Mouse (Mus musculus) limb, embryonic 13.5 days (tissue): ENCODE results near the gene Tmem207. TPM values are rescaled to one million over a fixed set of nuclear protein-coding genes. Genes with fewer than 3 reads are reported as not detected.
"Not testable (repeated sequence)": the region's sequence is repeated elsewhere in the genome, so short reads cannot be mapped to it uniquely, and the experiment has no call there.

Experiments
- ATAC-seq: fragments of 200-750 bp; cut with Nextera tagmentation; 2 replicates; pipeline ENCODE4 v1.8.0; 2017; ENCODE audit warnings: low read depth, moderate number of reproducible peaks, moderate TSS enrichment; ENCODE audit not compliant: low FRiP score
- H3K27ac ChIP-seq: fragments of 300-500 bp; sonication (generic); 2 replicates; pipeline ENCODE4 v1.5.1; 2015; ENCODE audit warnings: inconsistent platforms, mild to moderate bottlenecking, moderate library complexity
- H3K27me3 ChIP-seq: fragments of 300-500 bp; sonication (generic); 2 replicates; pipeline ENCODE4 v1.6.1; 2015; ENCODE audit warnings: mild to moderate bottlenecking, inconsistent platforms
- H3K36me3 ChIP-seq: fragments of 300-500 bp; sonication (generic); 2 replicates; pipeline ENCODE4 v1.6.1; 2015; ENCODE audit warnings: inconsistent platforms, mild to moderate bottlenecking, moderate library complexity
- H3K4me1 ChIP-seq: fragments of 300-500 bp; sonication (generic); 2 replicates; pipeline ENCODE4 v1.6.1; 2015; ENCODE audit warnings: inconsistent platforms
- H3K4me2 ChIP-seq: fragments of 300-500 bp; sonication (generic); replicated peaks from 2 replicates; pipeline ENCODE4 v1.6.1; 2015; ENCODE audit warnings: inconsistent platforms, mild to moderate bottlenecking, moderate library complexity
- H3K4me3 ChIP-seq: fragments of 300-500 bp; sonication (generic); 2 replicates; pipeline ENCODE4 v1.5.1; 2015; ENCODE audit warnings: moderate library complexity, mild to moderate bottlenecking, inconsistent platforms
- H3K9ac ChIP-seq: fragments of 300-500 bp; sonication (generic); 2 replicates; pipeline ENCODE4 v1.6.1; 2015; ENCODE audit warnings: mild to moderate bottlenecking, inconsistent platforms
- H3K9me3 ChIP-seq: fragments of 300-500 bp; sonication (generic); 2 replicates; pipeline ENCODE4 v1.6.1; 2016; ENCODE audit warnings: inconsistent platforms
- WGBS: fragments of 180-500 bp; shearing (Covaris S2); methylation state at CpG from one replicate; pipeline ENCODE4 v1.1.7; 2015; 5-methylcytosine and 5-hydroxymethylcytosine counted together
- polyA plus RNA-seq: library from polyadenylated mRNA; unstranded; fragments of >200 nt; fragmentation: Nextera tagmentation; extraction: Ambion mirVana; gene quantifications from 2 replicates; pipeline ENCODE4 v1.2.1, GENCODE M21; 2015

Gene Tmem207
- polyA plus RNA-seq, 1 experiment from 2014 or later: not detected

DNA sequence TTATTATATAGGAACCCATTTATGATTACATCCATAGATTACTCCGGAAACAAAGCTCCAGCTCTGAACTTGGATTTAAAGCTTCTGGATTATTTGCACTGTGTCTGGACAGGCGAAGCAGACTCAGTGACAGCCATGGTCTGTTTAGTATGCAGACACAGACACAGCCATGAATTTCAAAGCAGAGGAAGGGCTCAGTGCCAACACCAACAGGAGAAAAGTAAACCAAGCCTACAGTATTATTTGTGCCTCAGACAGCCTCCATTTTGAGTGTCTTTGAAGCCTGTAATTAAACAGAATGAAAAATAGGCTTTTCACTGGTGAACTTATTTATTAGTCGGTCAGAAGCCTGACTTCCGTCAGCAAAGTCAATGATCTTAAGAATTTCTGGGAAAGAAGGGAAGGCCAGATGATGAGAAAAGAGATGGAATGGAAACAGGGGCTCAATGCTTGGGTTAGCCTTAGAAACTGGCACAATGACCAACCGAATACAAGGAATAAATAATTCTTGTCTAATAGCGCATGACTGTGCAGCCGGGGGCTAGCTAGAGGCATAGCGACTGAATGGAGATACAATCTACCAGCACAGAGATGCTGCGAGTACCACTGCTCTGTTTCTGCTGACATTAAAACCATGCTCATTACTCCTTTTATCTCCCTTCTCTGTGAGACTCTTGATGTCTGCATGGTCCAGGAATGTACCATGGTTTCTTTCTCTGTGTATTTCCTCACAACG, 1.5 kb upstream of the Tmem207 start:
- no peaks in the 10 kb centered on the region for H3K4me1 ChIP-seq
- no peak for ATAC-seq
- no peak overlapping the region for H3K9ac ChIP-seq
- WGBS: 67% methylated on average over 10 of the region's 10 CpGs
- H3K4me2 ChIP-seq: no peak overlapping the region
- no peak overlapping the region for H3K27ac ChIP-seq
- no peak overlapping the region for H3K4me3 ChIP-seq
- no peaks in the 10 kb centered on the region for H3K27me3 ChIP-seq
- no peaks in the 10 kb centered on the region for H3K9me3 ChIP-seq
- no peaks in the 10 kb centered on the region for H3K36me3 ChIP-seq

DNA sequence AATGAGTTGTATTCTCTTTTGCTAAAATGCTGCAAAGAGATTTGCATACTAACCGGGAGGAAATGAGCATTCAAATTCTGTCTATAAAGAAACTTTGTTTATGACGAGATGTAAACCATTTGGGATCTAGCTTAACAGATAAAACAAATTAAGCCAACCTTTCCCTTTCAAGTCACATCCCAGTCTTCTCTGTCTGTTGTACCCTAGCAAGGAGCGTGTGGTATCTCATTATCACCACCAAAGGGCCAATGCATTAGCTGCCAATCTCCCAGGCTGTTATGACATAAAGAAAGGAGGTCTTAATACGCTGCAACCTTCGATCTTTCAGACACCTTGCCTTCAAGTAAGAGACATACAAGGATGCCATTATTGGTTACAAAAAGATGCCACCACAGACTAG, 737 bp downstream of the Tmem207 start:
- ATAC-seq: no peak

DNA sequence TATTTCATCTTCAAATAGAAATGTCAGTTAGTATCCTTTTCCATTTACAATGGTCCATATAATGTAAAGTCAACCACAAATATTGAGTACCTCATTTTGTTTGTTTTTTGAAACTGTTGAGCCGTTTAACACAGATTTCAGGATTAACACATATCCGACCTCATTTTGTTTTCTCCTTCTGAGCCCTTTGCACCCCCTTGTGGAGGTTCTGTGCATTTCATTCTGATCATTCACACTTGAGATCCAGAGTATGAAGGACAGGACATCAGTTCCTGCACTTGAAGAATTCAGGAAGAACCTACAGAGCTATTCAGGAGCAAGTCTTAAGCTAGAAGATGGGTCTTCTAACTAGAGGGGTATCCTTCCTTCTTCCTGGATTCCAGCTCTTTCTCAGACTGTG, 7.0 kb downstream of the Tmem207 start:
- no peak overlapping the region for H3K9ac ChIP-seq
- H3K27ac ChIP-seq: no peak overlapping the region
- no peaks in the 10 kb centered on the region for H3K36me3 ChIP-seq
- WGBS: 56% methylated on average over 2 of the region's 2 CpGs
- H3K4me1 ChIP-seq: no peaks in the 10 kb centered on the region
- no peaks in the 10 kb centered on the region for H3K9me3 ChIP-seq
- H3K4me2 ChIP-seq: no peak overlapping the region
- ATAC-seq: no peak
- H3K4me3 ChIP-seq: no peak overlapping the region
- no peaks in the 10 kb centered on the region for H3K27me3 ChIP-seq

More for the DNA sequence above, 737 bp downstream of the Tmem207 start:
- no peak overlapping the region for H3K9ac ChIP-seq
- H3K4me2 ChIP-seq: no peak overlapping the region
- no peak overlapping the region for H3K4me3 ChIP-seq
- no peaks in the 10 kb centered on the region for H3K9me3 ChIP-seq
- H3K4me1 ChIP-seq: no peaks in the 10 kb centered on the region
- WGBS: 80% methylated on average over 5 of the region's 5 CpGs
- H3K27me3 ChIP-seq: no peaks in the 10 kb centered on the region
- no peak overlapping the region for H3K27ac ChIP-seq
- H3K36me3 ChIP-seq: no peaks in the 10 kb centered on the region

DNA sequence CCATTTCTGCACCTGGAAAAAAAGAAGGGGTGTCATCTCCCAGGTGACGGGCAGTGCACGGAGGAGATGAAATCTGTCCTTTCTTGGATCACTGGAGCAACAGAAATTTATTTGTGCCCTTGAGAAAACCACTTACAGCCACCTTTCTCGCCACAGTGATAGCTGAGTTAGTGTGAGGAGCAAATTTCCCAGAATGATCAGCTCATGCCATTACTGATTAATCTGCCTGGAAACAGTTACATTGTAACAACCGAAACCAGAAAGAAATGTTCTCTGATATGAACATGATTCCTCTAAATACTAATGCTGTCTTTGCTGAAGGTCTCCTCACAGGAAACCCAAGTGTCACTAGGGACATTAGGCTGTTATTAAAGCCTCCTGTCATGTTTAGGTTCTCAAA, 21.6 kb downstream of the Tmem207 start:
- Histone ChIP-seq H3K9me3 (no peaks in the 10 kb centered on the region), H3K4me3 (no peak overlapping the region), H3K4me2 (no peak overlapping the region), H3K36me3 (no peaks in the 10 kb centered on the region), H3K9ac (no peak overlapping the region), H3K4me1 (no peaks in the 10 kb centered on the region), H3K27me3 (no peaks in the 10 kb centered on the region), H3K27ac (no peak overlapping the region)
- WGBS: 77% methylated on average over 4 of the region's 4 CpGs
- no peak for ATAC-seq

DNA sequence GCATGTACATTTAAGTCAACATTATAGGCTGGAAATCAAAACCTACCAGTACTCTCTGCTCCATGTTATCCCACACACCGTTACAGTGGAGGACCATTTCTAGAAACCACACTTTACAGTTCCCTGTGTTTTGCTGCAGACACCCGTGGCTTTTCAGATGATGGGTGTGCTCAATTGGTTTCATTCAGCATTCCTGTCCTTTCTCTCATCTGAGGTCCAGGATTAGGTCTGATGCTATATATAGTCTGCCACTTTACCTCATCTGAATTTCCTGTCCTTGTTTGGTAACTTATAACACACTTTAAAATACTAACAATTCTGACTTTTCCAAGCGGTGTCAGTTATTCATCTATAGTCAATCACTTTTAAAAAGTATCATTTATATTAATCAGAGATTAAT, 25.8 kb downstream of the Tmem207 start:
- no peak overlapping the region for H3K27ac ChIP-seq
- H3K27me3 ChIP-seq: no peaks in the 10 kb centered on the region
- 74% methylated on average over 3 of the region's 3 CpGs for WGBS
- no peaks in the 10 kb centered on the region for H3K9me3 ChIP-seq
- ATAC-seq: no peak
- H3K4me2 ChIP-seq: no peak overlapping the region
- no peaks in the 10 kb centered on the region for H3K36me3 ChIP-seq
- H3K9ac ChIP-seq: no peak overlapping the region
- no peaks in the 10 kb centered on the region for H3K4me1 ChIP-seq
- H3K4me3 ChIP-seq: no peak overlapping the region

DNA sequence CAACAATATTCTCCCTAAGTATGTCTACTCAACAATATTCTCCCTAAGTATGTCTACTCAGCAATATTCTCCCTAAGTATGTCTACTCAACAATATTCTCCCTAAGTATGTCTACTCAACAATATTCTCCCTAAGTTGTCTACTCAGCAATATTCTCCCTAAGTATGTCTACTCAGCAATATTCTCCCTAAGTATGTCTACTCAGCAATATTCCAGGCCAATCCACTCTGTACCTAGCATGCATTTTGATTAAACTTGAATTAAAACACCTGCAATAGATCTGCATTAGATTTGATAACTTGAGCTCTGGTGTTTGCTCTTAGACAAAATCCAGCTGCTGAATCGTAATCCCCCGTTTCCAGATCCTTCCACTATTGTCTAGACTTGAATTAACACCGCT, 26.9 kb downstream of the Tmem207 start:
- H3K36me3 ChIP-seq, ATAC-seq, H3K9me3 ChIP-seq, H3K9ac ChIP-seq, H3K4me3 ChIP-seq, H3K27ac ChIP-seq, H3K4me1 ChIP-seq, H3K27me3 ChIP-seq, H3K4me2 ChIP-seq: not testable (repeated sequence)
- WGBS: 88% methylated on average over 3 of the region's 3 CpGs

DNA sequence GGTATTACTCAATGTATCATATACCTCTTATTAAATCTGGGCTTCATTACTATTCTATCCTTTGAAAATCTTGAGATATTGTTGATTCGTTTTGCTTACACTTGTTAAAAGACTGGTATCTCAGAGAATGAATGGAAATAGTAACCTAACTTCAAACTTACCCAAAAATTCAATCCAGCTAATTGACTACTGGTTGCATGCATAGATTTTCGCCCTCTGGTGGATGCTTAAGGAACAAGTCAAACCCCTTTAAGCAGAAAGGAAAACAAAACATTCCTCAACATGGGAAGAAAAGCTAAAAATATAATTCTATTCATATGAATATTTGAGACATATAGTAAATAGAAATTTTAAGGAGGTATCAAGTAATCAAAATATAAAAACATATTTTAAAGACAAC, 30.8 kb downstream of the Tmem207 start:
- no peak for ATAC-seq
- H3K4me3 ChIP-seq: no peak overlapping the region
- no peaks in the 10 kb centered on the region for H3K27me3 ChIP-seq
- no peak overlapping the region for H3K9ac ChIP-seq
- no peak overlapping the region for H3K4me2 ChIP-seq
- WGBS: 11% methylated on average over 2 of the region's 2 CpGs
- H3K9me3 ChIP-seq: no peaks in the 10 kb centered on the region
- no peaks in the 10 kb centered on the region for H3K36me3 ChIP-seq
- H3K4me1 ChIP-seq: no peaks in the 10 kb centered on the region
- H3K27ac ChIP-seq: no peak overlapping the region

DNA sequence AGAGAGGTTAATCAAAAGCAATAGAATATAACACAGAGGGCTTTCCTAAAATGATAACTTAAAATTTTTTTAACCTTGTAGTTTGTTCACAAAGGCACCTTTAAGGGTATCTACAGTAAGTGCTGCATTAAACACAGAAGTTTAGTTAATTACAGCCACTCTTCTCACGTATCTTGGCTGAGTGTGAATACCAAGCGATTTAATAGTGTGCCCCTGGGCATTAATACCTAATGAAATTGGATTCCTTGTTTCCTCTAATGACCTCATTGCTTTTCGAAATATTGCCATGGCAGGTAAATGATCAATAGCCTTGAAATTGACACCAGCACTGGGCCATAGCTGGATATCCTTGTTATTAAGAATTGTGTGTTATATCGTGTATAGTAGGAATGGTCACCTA, 55.3 kb downstream of the Tmem207 start:
- Histone ChIP-seq H3K4me3 (no peak overlapping the region), H3K9me3 (no peaks in the 10 kb centered on the region), H3K27me3 (no peaks in the 10 kb centered on the region), H3K27ac (no peak overlapping the region), H3K4me2 (no peak overlapping the region), H3K9ac (no peak overlapping the region), H3K36me3 (no peaks in the 10 kb centered on the region), H3K4me1 (peaks cover 3% of the 10 kb centered on the region; the same call in 1 of the 2 replicates)
- WGBS: 26% methylated on average over 4 of the region's 4 CpGs
- no peak; the same call in 1 of the 2 replicates for ATAC-seq

DNA sequence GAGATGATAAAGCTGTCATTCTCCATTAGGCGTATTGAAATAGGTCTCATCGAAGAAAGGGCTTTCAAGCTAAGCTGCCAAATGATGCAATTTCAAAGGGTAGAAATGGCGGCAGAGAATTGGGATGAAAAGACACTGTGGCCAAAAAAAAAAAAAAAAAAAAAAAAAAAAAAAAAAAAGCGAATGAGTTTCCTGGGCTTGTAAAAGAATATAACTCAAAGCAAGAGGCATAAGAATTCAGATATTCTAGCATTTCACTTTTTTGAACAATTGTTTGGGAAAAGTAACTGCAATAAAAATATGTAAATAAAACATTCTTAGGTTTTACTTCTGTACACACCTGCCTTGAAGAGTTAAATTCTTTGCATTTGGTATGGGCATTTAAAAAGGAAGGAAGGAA, 60.0 kb downstream of the Tmem207 start:
- Histone ChIP-seq H3K27me3 (no peaks in the 10 kb centered on the region), H3K9ac (no peak overlapping the region), H3K9me3 (no peaks in the 10 kb centered on the region), H3K27ac (no peak overlapping the region), H3K36me3 (no peaks in the 10 kb centered on the region), H3K4me1 (peaks cover 3% of the 10 kb centered on the region; the same call in 1 of the 2 replicates), H3K4me2 (no peak overlapping the region), H3K4me3 (no peak overlapping the region)
- ATAC-seq: no peak
- WGBS: 81% methylated on average over 4 of the region's 4 CpGs

DNA sequence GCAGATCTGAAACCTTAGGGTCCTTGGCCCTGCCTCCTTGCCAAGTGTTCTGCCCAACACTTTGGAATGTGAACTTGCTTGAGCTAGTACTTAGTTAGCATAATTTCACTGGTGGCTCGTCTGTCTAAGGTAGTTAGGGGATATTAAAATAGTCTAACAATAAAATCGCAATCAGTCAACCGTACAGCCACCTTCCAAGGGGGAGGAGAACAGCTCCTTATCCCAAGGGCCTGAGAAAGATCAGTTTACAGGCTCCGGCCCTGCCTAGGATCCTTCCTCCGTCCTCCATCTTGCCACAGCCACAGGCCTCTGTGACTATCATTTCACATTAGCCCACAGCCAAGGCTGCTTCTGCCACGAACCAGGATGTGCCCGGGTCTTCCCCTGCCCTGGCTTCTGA, 63.7 kb downstream of the Tmem207 start, which contains the start of gene Cldn16:
Gene Cldn16, plus strand, starts transcription at position 301 of the 400 bp plus-strand sequence.
- no peaks in the 10 kb centered on the region for H3K9me3 ChIP-seq
- H3K4me1 ChIP-seq: no peaks in the 10 kb centered on the region
- ATAC-seq: no peak
- no peak within 1 kb of the TSS for H3K9ac ChIP-seq
- WGBS: 55% methylated on average over 7 of the region's 7 CpGs
- H3K4me3 ChIP-seq: no peak within 1 kb of the TSS
- H3K27me3 ChIP-seq: no peaks in the 10 kb centered on the region
- no peak within 1 kb of the TSS for H3K4me2 ChIP-seq
- no peaks in the 10 kb centered on the region for H3K36me3 ChIP-seq
- no peak within 1 kb of the TSS for H3K27ac ChIP-seq

DNA sequence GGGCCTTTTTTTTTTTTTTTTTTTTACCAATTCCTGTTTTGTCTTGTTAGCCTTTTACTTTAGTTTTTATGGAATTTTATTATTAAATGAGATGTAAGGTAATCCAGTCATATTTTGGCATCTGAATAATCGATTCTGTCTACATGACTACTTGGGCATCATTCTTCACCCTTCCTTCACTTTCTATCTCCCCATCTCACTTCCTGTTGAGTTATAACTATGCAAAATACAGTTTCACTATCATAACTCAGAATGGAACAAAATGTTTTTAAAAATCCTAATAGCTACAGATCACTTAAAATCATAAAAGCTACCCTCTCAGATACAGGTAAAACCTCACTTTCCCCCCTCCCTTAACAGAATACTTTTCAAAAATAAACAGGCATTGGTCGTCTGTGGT, 70.4 kb downstream of the Tmem207 start:
- no peak overlapping the region for H3K4me3 ChIP-seq
- H3K27ac ChIP-seq: no peak overlapping the region
- no peaks in the 10 kb centered on the region for H3K9me3 ChIP-seq
- H3K4me2 ChIP-seq: no peak overlapping the region
- no peaks in the 10 kb centered on the region for H3K4me1 ChIP-seq
- no peaks in the 10 kb centered on the region for H3K27me3 ChIP-seq
- no peak for ATAC-seq
- 83% methylated on average over 2 of the region's 2 CpGs for WGBS
- no peak overlapping the region for H3K9ac ChIP-seq
- H3K36me3 ChIP-seq: no peaks in the 10 kb centered on the region

DNA sequence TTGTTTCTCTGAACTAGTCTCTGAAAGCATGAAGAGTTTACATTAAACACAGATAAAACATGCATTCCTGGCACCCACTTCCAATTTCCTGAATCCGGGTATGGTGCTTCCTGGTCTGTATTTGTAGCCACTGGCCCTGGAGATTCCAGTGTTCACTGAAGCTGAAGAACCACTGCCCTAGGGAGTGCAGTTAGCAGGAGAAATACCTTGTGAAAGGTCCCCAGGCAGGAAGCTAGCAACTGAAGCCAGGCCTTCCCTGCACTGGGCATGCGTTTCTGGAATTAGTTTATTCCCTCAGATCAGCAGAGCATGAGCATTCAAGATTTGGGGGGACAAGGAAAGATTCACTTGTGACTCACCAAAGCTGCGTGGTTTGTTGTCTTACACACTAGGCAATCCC, 72.4 kb downstream of the Tmem207 start:
- 66% methylated on average over 3 of the region's 3 CpGs for WGBS
- H3K9ac ChIP-seq: no peak overlapping the region
- H3K4me3 ChIP-seq: no peak overlapping the region
- no peak for ATAC-seq
- no peaks in the 10 kb centered on the region for H3K4me1 ChIP-seq
- H3K27ac ChIP-seq: no peak overlapping the region
- no peaks in the 10 kb centered on the region for H3K27me3 ChIP-seq
- H3K4me2 ChIP-seq: no peak overlapping the region
- no peaks in the 10 kb centered on the region for H3K9me3 ChIP-seq
- no peaks in the 10 kb centered on the region for H3K36me3 ChIP-seq
